Mouse (Mus musculus) WW6 (cell line): ENCODE data around the gene Cmpk1.
"Not testable (repeated sequence)": the region's sequence is repeated elsewhere in the genome, so short reads cannot be mapped to it uniquely, and the experiment has no call there.

Experiments
- DNase-seq: peaks from one replicate; pipeline ENCODE4 v3.0.0-alpha.2; 2013; ENCODE audit warnings: low read depth, low spot score

The Cmpk1 gene

GRCm38 (mm10) chr4:114986591-114987432, at the start of gene Cmpk1:
Gene Cmpk1, minus strand, starts transcription at chr4:114987241.
- DNase-seq, result peak; percentile 42

GRCm38 (mm10) chr4:115035043-115035442, 48.0 kb upstream of the Cmpk1 start:
- no peak for DNase-seq

GRCm38 (mm10) chr4:115019997-115020396, 33.0 kb upstream of the Cmpk1 start:
- DNase-seq, result no peak

DNA sequence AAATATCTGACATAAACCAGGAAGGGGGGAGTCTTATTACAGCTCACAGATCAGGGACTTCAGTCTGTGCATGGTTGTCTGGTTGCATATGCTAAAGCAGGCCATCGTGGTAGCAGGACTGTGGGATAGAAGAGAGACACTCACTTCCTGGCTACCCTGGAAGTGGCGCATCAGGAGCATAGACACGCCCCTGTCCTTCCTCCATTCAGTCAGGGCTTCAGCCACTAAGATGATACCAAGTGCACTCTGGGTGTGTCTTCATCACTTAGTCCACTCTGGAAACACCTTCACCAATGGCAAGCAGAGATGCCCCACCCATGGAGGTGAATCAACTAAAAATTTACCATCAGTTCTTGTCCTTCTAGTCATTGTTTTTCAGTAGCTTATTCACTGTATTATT, 27.2 kb upstream of the Cmpk1 start:
- DNase-seq, result no peak

GRCm38 (mm10) chr4:115000429-115000795, 13.4 kb upstream of the Cmpk1 start:
- no peak for DNase-seq

GRCm38 (mm10) chr4:114999773-115000428, 12.9 kb upstream of the Cmpk1 start, which contains the start of gene Stil:
Gene Stil, plus strand, starts transcription at chr4:115000159.
- DNase-seq, result peak; percentile 98

DNA sequence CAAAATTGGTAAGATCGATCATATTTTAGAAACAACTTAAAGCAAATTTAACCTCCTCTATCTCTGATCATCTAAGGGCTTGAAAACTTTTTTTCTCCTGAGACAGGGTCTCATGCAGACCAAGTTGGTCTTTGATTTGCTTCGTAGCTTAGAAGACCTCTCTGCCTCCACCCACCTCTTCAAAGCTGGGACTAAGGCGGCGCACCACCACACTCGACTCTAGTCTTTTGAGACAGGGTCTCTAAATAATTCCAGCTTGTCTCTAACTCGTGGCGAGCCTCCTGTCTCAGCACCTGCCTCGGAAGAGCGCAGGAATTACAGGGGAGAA, 12.4 kb upstream of the Cmpk1 start:
- DNase-seq, result no peak

GRCm38 (mm10) chr4:114997051-114997450, 10.0 kb upstream of the Cmpk1 start:
- DNase-seq, result no peak

DNA sequence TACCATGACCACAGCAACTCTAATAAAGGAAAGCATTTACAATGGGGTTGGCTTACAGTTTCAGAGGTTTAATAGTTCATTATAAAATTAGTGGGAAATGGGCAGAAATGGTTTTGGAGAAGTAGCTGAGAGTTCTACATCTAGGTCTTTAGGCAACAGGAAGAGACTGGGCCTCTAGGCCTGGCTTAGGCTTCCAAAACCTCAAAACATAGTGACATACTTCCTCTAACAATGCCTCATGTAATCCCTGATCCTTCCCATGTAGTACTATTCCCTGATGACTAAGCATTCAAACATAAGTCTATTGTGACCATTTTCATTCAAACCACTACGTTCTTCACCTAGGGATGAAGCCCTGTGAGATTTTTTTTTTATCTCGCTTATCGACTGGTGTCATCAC, 7.2 kb upstream of the Cmpk1 start:
- no peak for DNase-seq

GRCm38 (mm10) chr4:114986211-114986590, 840 bp downstream of the Cmpk1 start:
- DNase-seq, result no peak

DNA sequence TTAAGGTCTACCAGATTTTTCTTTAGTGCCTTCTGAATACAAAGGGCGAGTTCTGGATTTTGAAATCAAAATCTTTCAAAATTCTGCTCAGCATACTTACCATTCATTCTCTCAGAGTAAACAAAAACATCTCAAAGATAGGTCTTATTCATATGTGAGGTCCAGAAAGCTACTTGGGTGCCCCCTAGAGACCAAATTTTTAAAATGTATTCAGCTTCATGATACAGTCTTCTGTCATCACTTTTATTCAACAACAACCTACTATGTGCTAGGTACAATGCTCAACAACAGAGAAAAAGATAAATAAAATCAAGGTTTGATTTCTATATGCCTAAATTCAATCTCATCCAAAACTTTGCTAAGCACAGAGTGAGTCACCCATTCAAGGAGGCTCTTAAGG, 4.0 kb downstream of the Cmpk1 start:
- DNase-seq, result no peak

- no peak for DNase-seq
Measured at GRCm38 (mm10) chr4:114982619-114983018, 4.4 kb downstream of the Cmpk1 start.

- DNase-seq, result no peak
Measured at GRCm38 (mm10) chr4:114973229-114973740, 13.8 kb downstream of the Cmpk1 start.

DNA sequence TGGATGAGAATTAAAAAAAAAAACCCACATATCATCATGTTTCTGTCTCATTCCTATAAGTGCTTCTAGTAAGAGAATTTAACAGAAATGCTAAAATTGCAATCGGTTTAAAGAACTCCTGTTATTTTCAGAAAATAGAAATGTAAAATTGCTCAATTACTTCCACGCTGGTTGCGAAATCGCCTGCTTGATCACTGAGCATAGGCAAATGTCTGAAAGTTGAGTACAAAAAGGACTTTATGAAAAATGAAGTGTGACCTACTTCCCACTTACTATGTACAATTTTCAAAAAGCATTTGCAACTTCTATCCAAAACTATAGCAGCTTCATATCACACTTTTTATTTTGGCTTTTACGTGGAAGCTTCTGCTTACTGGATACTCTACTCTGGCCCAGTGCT, 16.3 kb downstream of the Cmpk1 start:
- no peak for DNase-seq

DNA sequence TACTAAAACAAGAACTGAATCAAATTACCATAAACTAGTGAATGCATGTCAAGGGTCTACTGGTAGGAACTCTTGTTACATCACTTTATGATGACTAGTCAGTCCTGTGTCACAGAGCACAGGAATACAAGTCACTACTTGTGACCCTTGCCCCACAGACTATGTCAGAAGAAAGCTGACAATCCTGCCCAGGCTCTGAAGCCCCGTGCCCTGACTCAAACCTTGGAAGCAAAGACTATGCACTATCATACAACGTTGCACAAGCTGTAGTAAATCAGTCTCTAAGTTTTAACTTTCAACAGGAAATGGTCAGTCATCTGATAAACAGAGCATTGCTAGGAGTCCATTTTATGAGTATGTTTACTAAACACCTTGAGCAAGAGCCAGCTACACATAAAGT, 26.2 kb downstream of the Cmpk1 start:
- not testable (repeated sequence) for DNase-seq

- no peak for DNase-seq
Measured at GRCm38 (mm10) chr4:114959533-114959932, 27.5 kb downstream of the Cmpk1 start.

GRCm38 (mm10) chr4:114958786-114959185, 28.3 kb downstream of the Cmpk1 start:
- no peak for DNase-seq

- DNase-seq, result no peak
Measured at GRCm38 (mm10) chr4:114958231-114958630, 28.8 kb downstream of the Cmpk1 start.

- no peak for DNase-seq
Measured at GRCm38 (mm10) chr4:114957403-114957802, 29.6 kb downstream of the Cmpk1 start.

- no peak for DNase-seq
Measured at GRCm38 (mm10) chr4:114953172-114953571, 33.9 kb downstream of the Cmpk1 start.

DNA sequence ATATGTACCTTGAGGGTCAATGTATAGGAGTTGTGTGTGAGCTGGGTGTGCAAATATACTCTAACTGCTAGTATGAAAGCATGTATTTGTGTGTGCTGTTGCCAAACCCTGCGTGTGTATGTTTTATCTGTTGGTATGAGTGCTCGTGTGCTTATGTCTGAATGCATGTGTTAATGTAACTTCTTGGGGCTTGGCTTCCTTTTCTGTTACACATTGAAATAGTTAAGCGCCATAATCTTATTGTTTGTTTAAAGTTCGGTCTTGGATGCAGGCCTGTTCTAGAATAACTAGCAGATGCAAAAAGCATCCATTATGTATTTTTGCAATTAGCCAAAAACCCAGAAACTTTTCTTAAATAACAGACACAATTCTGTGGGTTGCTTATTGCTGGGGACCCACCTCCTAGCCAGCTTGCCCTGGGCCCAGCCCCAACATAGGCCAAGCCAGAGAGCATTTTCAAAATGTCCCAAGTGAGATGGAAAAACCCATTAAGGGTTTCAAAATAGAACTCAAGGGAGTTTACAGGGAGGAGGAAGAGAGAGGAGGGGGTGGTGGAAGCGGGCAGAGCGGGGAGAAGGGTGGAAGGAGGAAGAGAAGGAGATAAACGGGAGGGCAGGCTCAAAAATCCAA, 39.1 kb downstream of the Cmpk1 start:
- no peak for DNase-seq

DNA sequence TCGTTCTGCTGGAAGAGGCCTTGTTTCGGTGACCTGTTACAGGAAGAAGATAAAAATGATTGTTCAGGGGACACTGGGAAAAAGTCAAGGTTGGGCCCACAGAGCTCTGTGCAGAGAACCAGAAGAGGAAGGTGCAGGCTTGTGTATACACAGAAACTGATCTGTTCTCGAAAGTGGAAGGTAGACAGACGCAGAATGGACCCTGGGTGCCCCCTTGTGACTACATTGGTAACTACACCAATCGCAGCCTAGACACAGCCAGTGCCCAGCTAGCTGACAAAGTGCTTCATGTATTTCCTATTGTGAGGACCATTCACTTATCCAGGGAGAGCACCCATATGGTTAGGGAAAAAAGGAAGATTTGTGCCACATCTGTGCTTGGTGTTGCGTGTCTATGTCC, 39.6 kb downstream of the Cmpk1 start:
- no peak for DNase-seq

- DNase-seq, result no peak
Measured at GRCm38 (mm10) chr4:114946416-114946815, 40.6 kb downstream of the Cmpk1 start.
